Mouse (Mus musculus): ENCODE measurements around the gene Clip1.
"Not testable (repeated sequence)": the region's sequence is repeated elsewhere in the genome, so short reads cannot be mapped to it uniquely, and the experiment has no call there.

Gene Clip1

GRCm38 (mm10) chr5:123684221-123685144 is at the start of gene Clip1:
Gene Clip1 (minus strand): TSS chr5:123684618.
- peak; percentile 57 for DNase-seq (ENCODE audit: low spot score)

- DNase-seq (ENCODE audit: low spot score) = no peak
Observed at GRCm38 (mm10) chr5:123730981-123731380, 46.6 kb upstream of the Clip1 start.

GRCm38 (mm10) chr5:123723816-123724215 is 39.4 kb upstream of the Clip1 start:
- DNase-seq (ENCODE audit: low spot score) = not testable (repeated sequence)

- peak; percentile 93 for DNase-seq (ENCODE audit: low spot score)
Observed at GRCm38 (mm10) chr5:123720328-123721311, 36.2 kb upstream of the Clip1 start, which contains the start of gene Zcchc8. Gene Zcchc8 (minus strand): TSS chr5:123721100.

- DNase-seq (ENCODE audit: low spot score) = no peak
Observed at GRCm38 (mm10) chr5:123714622-123715021, 30.2 kb upstream of the Clip1 start.

- DNase-seq (ENCODE audit: low spot score) = no peak
Observed at GRCm38 (mm10) chr5:123713782-123714181, 29.4 kb upstream of the Clip1 start.

- no peak for DNase-seq (ENCODE audit: low spot score)
Observed at GRCm38 (mm10) chr5:123709571-123709970, 25.2 kb upstream of the Clip1 start.

- DNase-seq (ENCODE audit: low spot score) = no peak
Observed at GRCm38 (mm10) chr5:123708598-123708997, 24.2 kb upstream of the Clip1 start.

GRCm38 (mm10) chr5:123700625-123701024 is 16.2 kb upstream of the Clip1 start:
- DNase-seq (ENCODE audit: low spot score) = peak; percentile 83

- peak; percentile 88 for DNase-seq (ENCODE audit: low spot score)
Observed at GRCm38 (mm10) chr5:123699198-123699597, 14.8 kb upstream of the Clip1 start.

GRCm38 (mm10) chr5:123696961-123697360 is 12.5 kb upstream of the Clip1 start:
- no peak for DNase-seq (ENCODE audit: low spot score)

- no peak for DNase-seq (ENCODE audit: low spot score)
Observed at GRCm38 (mm10) chr5:123696244-123696643, 11.8 kb upstream of the Clip1 start.

- no peak for DNase-seq (ENCODE audit: low spot score)
Observed at GRCm38 (mm10) chr5:123694468-123694867, 10.1 kb upstream of the Clip1 start.

GRCm38 (mm10) chr5:123683377-123684220 is 819 bp downstream of the Clip1 start:
- DNase-seq (ENCODE audit: low spot score) = peak; percentile 74

GRCm38 (mm10) chr5:123683043-123683376 is 1.4 kb downstream of the Clip1 start:
- DNase-seq (ENCODE audit: low spot score) = no peak

- DNase-seq (ENCODE audit: low spot score) = no peak
Observed at GRCm38 (mm10) chr5:123682372-123682771, 2.0 kb downstream of the Clip1 start.

- DNase-seq (ENCODE audit: low spot score) = no peak
Observed at GRCm38 (mm10) chr5:123679546-123680263, 4.7 kb downstream of the Clip1 start.

- DNase-seq (ENCODE audit: low spot score) = no peak
Observed at GRCm38 (mm10) chr5:123679106-123679505, 5.3 kb downstream of the Clip1 start.

GRCm38 (mm10) chr5:123675717-123676116 is 8.7 kb downstream of the Clip1 start:
- DNase-seq (ENCODE audit: low spot score) = no peak

- no peak for DNase-seq (ENCODE audit: low spot score)
Observed at GRCm38 (mm10) chr5:123675221-123675620, 9.2 kb downstream of the Clip1 start.

GRCm38 (mm10) chr5:123671473-123671820 is 13.0 kb downstream of the Clip1 start:
- no peak for DNase-seq (ENCODE audit: low spot score)
